Mouse (Mus musculus) brain, adult 2 months (tissue): ENCODE results near the gene Gm34653.
"Not testable (repeated sequence)": the region's sequence is repeated elsewhere in the genome, so short reads cannot be mapped to it uniquely, and the experiment has no call there.

Experiments used
- DNase-seq: peaks from one replicate; pipeline ENCODE4 v3.0.0; 2011; ENCODE audit warnings: low read depth, low spot score

Gene Gm34653

GRCm38 (mm10) chr2:34832766-34833457 is at the start of gene Gm34653:
Gm34653 (plus strand) TSS chr2:34833007.
- DNase-seq = not testable (repeated sequence)

GRCm38 (mm10) chr2:34783064-34784020 is 49.5 kb upstream of the Gm34653 start:
- DNase-seq = peak; percentile 10

GRCm38 (mm10) chr2:34784085-34784484 is 48.7 kb upstream of the Gm34653 start:
- peak; percentile 51 for DNase-seq

GRCm38 (mm10) chr2:34790282-34790681 is 42.5 kb upstream of the Gm34653 start:
- DNase-seq = no peak

GRCm38 (mm10) chr2:34792543-34792942 is 40.3 kb upstream of the Gm34653 start:
- DNase-seq = not testable (repeated sequence)

GRCm38 (mm10) chr2:34794511-34794910 is 38.3 kb upstream of the Gm34653 start:
- no peak for DNase-seq

GRCm38 (mm10) chr2:34795426-34795825 is 37.4 kb upstream of the Gm34653 start:
- DNase-seq = no peak

- DNase-seq = peak; percentile 91
Observed at GRCm38 (mm10) chr2:34799357-34800256, 33.2 kb upstream of the Gm34653 start, which contains the start of gene Rabepk. Rabepk (minus strand) TSS chr2:34799912.

GRCm38 (mm10) chr2:34800371-34800770 is 32.4 kb upstream of the Gm34653 start:
- no peak for DNase-seq

- DNase-seq = peak; percentile 100
Observed at GRCm38 (mm10) chr2:34801516-34802482, 31.0 kb upstream of the Gm34653 start.

GRCm38 (mm10) chr2:34802565-34803245 is 30.1 kb upstream of the Gm34653 start:
- DNase-seq = peak; percentile 48

GRCm38 (mm10) chr2:34803746-34804145 is 29.1 kb upstream of the Gm34653 start:
- no peak for DNase-seq

GRCm38 (mm10) chr2:34804172-34804571 is 28.6 kb upstream of the Gm34653 start:
- DNase-seq = no peak

- DNase-seq = peak; percentile 19
Observed at GRCm38 (mm10) chr2:34804815-34805214, 28.0 kb upstream of the Gm34653 start.

- DNase-seq = no peak
Observed at GRCm38 (mm10) chr2:34805364-34805950, 27.4 kb upstream of the Gm34653 start.

GRCm38 (mm10) chr2:34808057-34808456 is 24.8 kb upstream of the Gm34653 start:
- no peak for DNase-seq

GRCm38 (mm10) chr2:34809568-34809967 is 23.2 kb upstream of the Gm34653 start:
- DNase-seq = no peak

GRCm38 (mm10) chr2:34810775-34811174 is 22.0 kb upstream of the Gm34653 start:
- DNase-seq = no peak

GRCm38 (mm10) chr2:34812706-34813105 is 20.1 kb upstream of the Gm34653 start:
- no peak for DNase-seq
